Mouse (Mus musculus): ENCODE measurements around the gene Adgre5. TPM values are rescaled to one million over a fixed set of nuclear protein-coding genes. Genes with fewer than 3 reads are reported as not detected.

The Adgre5 gene
- polyA plus RNA-seq, 1 experiment from 2014 or later: 11.5 TPM

DNA sequence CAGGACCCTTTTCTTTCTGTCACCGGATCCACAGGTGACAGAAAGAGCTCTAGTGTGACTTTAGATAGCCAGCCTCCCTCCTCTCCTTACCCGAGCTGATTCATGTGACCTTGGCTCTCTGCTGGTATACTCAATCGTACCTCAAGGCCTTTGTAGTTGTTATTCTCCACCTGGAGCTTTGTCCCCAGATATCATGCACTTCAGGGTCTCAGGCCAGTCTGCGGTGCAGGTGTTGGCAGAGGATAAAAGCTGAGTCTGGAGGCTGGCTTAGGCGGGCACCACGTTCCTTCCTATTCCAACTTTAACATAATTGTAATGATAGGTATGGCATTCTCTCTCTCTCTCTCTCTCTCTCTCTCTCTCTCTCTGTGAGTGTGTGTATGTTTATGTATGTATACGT is 28.6 kb upstream of the Adgre5 start:
- Histone ChIP-seq H3K4me1 (peaks cover 22% of the 10 kb centered on the region), H3K27me3 (replicated peaks; ENCODE audit: low read depth, poor library complexity, severe bottlenecking) (peaks cover 20% of the 10 kb centered on the region), H3K36me3 (replicated peaks) (no peaks in the 10 kb centered on the region), H3K27ac (replicated peaks) (no peak overlapping the region), H3K4me3 (no peak overlapping the region), H3K9me3 (peaks cover 4% of the 10 kb centered on the region; the same call in 1 of the 2 replicates)
- no peak for DNase-seq (ENCODE audit: low spot score)
- WGBS: 73% methylated on average over 7 of the region's 7 CpGs

DNA sequence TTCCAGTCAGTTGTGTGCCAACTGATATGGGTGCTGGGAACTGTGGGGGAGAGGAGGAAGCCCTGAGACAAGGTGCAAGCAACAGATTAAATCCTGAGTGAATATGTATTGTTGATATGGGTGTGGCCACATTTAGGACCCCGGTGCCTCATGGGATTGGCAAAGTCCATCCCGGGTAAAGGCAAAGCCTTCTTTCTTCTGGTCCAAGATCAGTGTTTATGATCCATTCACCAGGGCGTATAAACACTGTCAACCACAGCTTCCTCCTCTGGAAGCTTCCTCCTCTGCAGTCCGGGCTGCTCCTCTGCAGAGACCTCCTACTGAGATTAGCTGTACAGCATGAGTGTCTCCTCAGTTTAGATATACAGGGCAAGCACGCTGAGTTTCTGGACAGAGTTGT is 27.4 kb upstream of the Adgre5 start:
- Histone ChIP-seq H3K9me3 (peaks cover 4% of the 10 kb centered on the region; the same call in 1 of the 2 replicates), H3K4me3 (no peak overlapping the region), H3K27ac (replicated peaks) (no peak overlapping the region), H3K27me3 (replicated peaks; ENCODE audit: low read depth, poor library complexity, severe bottlenecking) (peaks cover 10% of the 10 kb centered on the region; the same call in 1 of the 2 replicates), H3K4me1 (peaks cover 19% of the 10 kb centered on the region), H3K36me3 (replicated peaks) (no peaks in the 10 kb centered on the region)
- DNase-seq (ENCODE audit: low spot score): no peak
- 65% methylated on average over 5 of the region's 5 CpGs for WGBS

DNA sequence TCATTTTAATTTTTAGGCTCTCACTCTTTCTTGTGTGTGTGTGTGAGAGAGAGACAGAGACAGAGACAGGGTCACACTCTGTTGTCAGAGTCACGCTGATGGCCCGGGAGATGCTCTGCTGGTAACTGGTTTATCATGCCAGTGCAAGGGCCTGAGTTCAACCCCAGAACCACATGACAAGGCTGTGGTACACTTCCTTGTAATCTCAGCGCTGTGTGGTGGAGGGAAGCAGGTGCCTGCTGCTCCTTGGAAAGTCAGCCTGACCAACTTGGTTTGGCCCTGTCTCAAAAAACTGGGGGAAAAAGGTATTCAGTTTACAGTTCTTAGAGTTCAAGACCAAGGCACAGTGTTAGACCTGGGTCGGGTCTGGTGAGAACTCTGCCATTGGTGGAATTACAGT is 26.3 kb upstream of the Adgre5 start:
- Histone ChIP-seq H3K4me1 (peaks cover 9% of the 10 kb centered on the region), H3K27me3 (replicated peaks; ENCODE audit: low read depth, poor library complexity, severe bottlenecking) (peaks cover 8% of the 10 kb centered on the region; the same call in 1 of the 2 replicates), H3K9me3 (peaks cover 4% of the 10 kb centered on the region; the same call in 1 of the 2 replicates), H3K4me3 (no peak overlapping the region), H3K36me3 (replicated peaks) (no peaks in the 10 kb centered on the region), H3K27ac (replicated peaks) (no peak overlapping the region)
- WGBS: 93% methylated on average over 4 of the region's 4 CpGs
- DNase-seq (ENCODE audit: low spot score): no peak

DNA sequence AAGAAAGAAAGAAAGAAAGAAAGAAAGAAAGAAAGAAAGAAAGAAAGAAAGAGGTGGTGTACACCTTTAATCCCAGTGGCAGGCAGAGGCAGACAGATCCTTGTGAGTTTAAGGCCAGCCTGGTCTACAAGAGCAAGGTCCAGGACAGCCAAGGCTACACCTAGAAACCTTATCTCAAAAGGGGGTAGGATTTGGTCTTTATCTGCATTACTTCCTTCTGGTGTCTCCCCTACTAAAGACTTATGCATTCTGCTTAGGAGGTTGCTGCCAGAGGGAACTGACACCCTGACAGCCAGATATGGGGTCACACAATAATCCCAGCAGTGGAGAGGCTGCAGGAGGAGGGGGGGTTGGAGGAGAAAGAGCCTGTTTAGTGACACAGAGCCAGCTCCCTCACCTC is 24.5 kb upstream of the Adgre5 start:
- no peak overlapping the region for H3K4me3 ChIP-seq
- peaks cover 8% of the 10 kb centered on the region; the same call in 1 of the 2 replicates for H3K27me3 ChIP-seq (replicated peaks; ENCODE audit: low read depth, poor library complexity, severe bottlenecking)
- no peak overlapping the region for H3K27ac ChIP-seq (replicated peaks)
- DNase-seq (ENCODE audit: low spot score): no peak
- peaks cover 4% of the 10 kb centered on the region; the same call in 1 of the 2 replicates for H3K9me3 ChIP-seq
- H3K36me3 ChIP-seq (replicated peaks): no peaks in the 10 kb centered on the region
- no peaks in the 10 kb centered on the region for H3K4me1 ChIP-seq

DNA sequence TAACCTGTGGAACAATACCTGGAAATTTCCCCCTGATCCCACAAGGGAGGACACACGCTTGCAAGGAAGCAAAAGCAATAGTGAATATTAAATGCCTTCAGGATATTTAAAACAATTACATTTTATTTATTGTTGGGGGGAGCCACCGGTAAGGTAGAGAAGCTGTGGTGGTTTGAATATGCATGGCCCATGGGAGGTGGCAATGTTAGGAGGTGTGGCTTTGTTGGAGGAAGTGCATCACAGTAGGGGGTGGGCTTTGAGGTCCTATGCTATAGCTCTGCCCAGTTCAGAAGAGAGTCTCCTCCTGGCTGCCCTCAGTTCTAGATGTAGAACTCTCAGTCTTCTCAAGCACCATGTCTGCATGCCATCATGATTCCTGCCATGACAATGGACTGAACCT is 23.6 kb upstream of the Adgre5 start:
- no peak overlapping the region for H3K4me3 ChIP-seq
- 87% methylated on average over 2 of the region's 2 CpGs for WGBS
- H3K4me1 ChIP-seq: no peaks in the 10 kb centered on the region; the same call in 1 of the 2 replicates
- DNase-seq (ENCODE audit: low spot score): no peak
- peaks cover 4% of the 10 kb centered on the region; the same call in 1 of the 2 replicates for H3K9me3 ChIP-seq
- peaks cover 8% of the 10 kb centered on the region; the same call in 1 of the 2 replicates for H3K27me3 ChIP-seq (replicated peaks; ENCODE audit: low read depth, poor library complexity, severe bottlenecking)
- no peaks in the 10 kb centered on the region for H3K36me3 ChIP-seq (replicated peaks)
- H3K27ac ChIP-seq (replicated peaks): no peak overlapping the region

DNA sequence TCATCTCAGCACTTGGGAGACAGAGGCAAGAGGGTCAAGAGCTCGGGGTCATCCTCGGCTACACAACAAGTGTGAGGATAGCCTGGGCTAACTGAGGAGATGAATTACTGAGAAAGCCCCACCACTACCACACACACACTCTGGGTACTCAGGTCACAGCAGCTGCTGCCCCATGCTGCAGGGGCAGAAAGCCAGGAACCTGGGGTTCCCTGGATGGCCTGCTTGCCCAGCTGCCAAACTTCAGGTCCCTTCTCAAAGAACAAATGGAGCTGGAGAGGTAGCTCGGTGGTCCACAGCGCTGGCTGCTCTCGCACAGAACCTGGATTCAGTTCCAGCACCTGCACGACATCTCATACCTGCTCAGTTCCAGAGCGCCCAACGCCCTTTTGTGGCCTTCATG is 23.0 kb upstream of the Adgre5 start:
- 93% methylated on average over 8 of the region's 8 CpGs for WGBS
- Histone ChIP-seq H3K36me3 (replicated peaks) (no peaks in the 10 kb centered on the region), H3K4me1 (no peaks in the 10 kb centered on the region; the same call in 1 of the 2 replicates), H3K27me3 (replicated peaks; ENCODE audit: low read depth, poor library complexity, severe bottlenecking) (peaks cover 8% of the 10 kb centered on the region; the same call in 1 of the 2 replicates), H3K9me3 (peaks cover 4% of the 10 kb centered on the region; the same call in 1 of the 2 replicates), H3K4me3 (no peak overlapping the region), H3K27ac (replicated peaks) (no peak overlapping the region)
- no peak for DNase-seq (ENCODE audit: low spot score)

DNA sequence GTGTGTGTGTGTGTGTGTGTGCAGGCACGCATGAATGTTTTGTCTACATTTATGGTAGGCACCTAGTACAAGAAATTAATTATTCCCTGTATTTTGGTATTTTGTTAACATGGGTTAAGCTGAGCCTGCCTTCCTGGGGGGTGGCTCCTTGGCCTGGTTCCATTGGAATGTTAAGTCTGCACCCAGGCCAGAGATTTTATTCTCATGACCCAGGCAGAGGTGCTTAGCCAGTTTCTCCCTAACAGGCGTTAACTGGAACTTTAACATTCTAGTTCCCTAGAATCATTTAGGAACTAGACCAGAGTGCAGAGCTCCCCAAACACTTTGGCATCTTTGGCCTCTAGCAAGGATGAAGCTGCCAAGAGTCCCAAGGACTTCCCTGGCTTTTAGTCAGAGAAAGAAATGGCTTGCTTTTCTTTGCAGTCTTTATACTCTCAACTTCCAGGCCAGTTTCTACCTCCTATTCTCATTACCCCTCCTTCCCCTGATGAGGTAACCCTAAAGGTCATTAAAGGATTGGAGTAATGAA is 18.2 kb upstream of the Adgre5 start:
- H3K9me3 ChIP-seq: no peaks in the 10 kb centered on the region
- 82% methylated on average over 2 of the region's 2 CpGs for WGBS
- H3K36me3 ChIP-seq (replicated peaks): no peaks in the 10 kb centered on the region
- H3K27ac ChIP-seq (replicated peaks): no peak overlapping the region
- no peaks in the 10 kb centered on the region; the same call in 1 of the 2 replicates for H3K4me1 ChIP-seq
- no peak overlapping the region for H3K4me3 ChIP-seq
- peaks cover 8% of the 10 kb centered on the region; the same call in 1 of the 2 replicates for H3K27me3 ChIP-seq (replicated peaks; ENCODE audit: low read depth, poor library complexity, severe bottlenecking)
- no peak for DNase-seq (ENCODE audit: low spot score)

DNA sequence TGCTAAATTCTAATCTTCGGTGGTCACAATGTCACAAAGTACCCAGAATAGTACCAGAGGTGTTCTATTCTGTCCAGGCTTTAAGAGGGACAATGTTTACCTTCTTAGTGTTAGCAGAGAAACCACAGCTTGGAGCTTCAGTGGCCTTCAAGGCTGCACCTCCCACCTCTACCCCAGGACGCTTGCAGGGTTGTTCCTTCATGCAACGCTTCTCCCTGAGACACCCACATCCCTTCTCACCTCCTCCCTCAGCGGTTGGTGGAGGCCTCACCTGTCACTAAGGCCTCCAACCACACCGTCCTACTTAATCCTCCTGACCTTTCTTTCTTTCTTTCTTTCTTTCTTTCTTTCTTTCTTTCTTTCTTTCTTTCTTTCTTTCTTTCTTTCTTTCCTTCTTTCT is 17.2 kb upstream of the Adgre5 start:
- H3K36me3 ChIP-seq (replicated peaks): no peaks in the 10 kb centered on the region
- DNase-seq (ENCODE audit: low spot score): no peak
- WGBS: 66% methylated on average over 5 of the region's 5 CpGs

DNA sequence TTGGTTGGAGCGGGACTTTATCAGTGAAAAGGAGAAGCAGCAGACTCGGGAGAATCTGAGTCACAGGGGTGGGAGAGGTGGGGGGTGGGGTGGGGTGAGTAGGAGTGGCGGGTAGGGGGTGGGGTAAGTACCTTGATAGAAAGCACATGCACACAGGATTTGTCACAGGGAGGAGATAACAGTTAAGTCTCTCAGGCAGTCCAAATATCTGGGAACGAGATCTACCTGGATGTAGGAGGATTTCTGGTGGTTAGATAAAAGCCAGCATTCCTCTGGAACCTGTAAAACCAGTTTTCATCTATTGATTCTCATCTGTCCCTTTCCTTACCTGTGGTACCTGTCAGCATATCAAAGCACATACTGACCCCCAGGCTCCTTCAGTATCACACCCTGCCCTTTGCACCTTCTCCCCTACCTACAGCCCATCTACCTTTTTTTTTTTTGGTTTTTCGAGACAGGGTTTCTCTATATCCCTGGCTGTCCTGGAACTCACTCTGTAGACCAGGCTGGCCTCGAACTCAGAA is 16.0 kb upstream of the Adgre5 start:
- Histone ChIP-seq H3K27ac (replicated peaks) (no peak overlapping the region), H3K4me3 (no peak overlapping the region), H3K36me3 (replicated peaks) (no peaks in the 10 kb centered on the region), H3K27me3 (replicated peaks; ENCODE audit: low read depth, poor library complexity, severe bottlenecking) (peaks cover 3% of the 10 kb centered on the region; the same call in 1 of the 2 replicates), H3K4me1 (no peaks in the 10 kb centered on the region; the same call in 1 of the 2 replicates), H3K9me3 (no peaks in the 10 kb centered on the region)
- 77% methylated on average over 6 of the region's 6 CpGs for WGBS
- no peak for DNase-seq (ENCODE audit: low spot score)

More for the DNA sequence above, 17.2 kb upstream of the Adgre5 start:
- Histone ChIP-seq H3K4me3 (no peak overlapping the region), H3K27me3 (replicated peaks; ENCODE audit: low read depth, poor library complexity, severe bottlenecking) (peaks cover 8% of the 10 kb centered on the region; the same call in 1 of the 2 replicates), H3K9me3 (no peaks in the 10 kb centered on the region), H3K4me1 (no peaks in the 10 kb centered on the region; the same call in 1 of the 2 replicates), H3K27ac (replicated peaks) (no peak overlapping the region)

DNA sequence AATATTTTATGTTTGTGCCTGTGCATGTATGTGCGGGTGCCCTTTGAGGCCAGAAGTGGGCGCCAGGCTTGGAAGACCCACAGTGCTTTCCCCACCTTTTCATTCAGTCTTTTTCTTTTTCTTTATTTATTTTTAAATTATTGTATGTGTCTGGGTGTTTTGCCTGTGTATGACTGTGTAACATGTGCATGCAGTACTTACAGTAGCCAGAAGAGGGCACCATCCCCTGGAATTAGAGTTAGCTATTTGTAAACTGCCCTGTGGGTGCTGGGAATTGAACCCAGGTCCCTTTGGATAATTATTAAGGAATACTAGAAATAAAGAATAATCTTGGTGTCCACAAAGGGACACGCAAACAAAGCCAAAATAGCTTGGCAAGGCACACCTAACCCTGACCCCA is 15.1 kb upstream of the Adgre5 start:
- no peak for DNase-seq (ENCODE audit: low spot score)
- Histone ChIP-seq H3K36me3 (replicated peaks) (no peaks in the 10 kb centered on the region), H3K9me3 (no peaks in the 10 kb centered on the region), H3K4me3 (no peak overlapping the region), H3K4me1 (peaks cover 3% of the 10 kb centered on the region), H3K27ac (replicated peaks) (no peak overlapping the region), H3K27me3 (replicated peaks; ENCODE audit: low read depth, poor library complexity, severe bottlenecking) (no peaks in the 10 kb centered on the region; the same call in 1 of the 2 replicates)
- 93% methylated on average over 3 of the region's 3 CpGs for WGBS

DNA sequence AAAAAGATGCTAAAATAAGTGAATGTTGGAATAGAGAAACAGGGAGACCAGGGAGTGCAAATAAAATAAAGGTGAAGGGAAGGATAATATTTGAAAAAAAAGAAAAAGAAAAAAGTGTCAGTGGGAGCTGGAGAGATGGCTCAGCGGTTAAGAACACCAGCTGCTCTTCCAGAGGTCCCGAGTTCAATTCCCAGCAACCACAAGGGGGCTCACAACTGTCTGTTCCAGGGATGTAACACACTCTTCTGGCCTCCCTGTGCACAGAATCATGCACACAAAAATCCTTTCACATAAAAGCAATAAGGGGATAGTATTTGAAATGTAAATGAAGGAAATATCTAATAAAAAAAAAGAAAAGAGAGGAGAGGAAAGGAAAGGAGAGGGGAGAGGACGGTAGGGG is 13.0 kb upstream of the Adgre5 start:
- Histone ChIP-seq H3K4me1 (peaks cover 6% of the 10 kb centered on the region), H3K36me3 (replicated peaks) (no peaks in the 10 kb centered on the region), H3K27ac (replicated peaks) (no peak overlapping the region), H3K9me3 (no peaks in the 10 kb centered on the region), H3K4me3 (no peak overlapping the region), H3K27me3 (replicated peaks; ENCODE audit: low read depth, poor library complexity, severe bottlenecking) (peaks cover 4% of the 10 kb centered on the region)
- 59% methylated on average over 2 of the region's 3 CpGs for WGBS
- DNase-seq (ENCODE audit: low spot score): no peak

DNA sequence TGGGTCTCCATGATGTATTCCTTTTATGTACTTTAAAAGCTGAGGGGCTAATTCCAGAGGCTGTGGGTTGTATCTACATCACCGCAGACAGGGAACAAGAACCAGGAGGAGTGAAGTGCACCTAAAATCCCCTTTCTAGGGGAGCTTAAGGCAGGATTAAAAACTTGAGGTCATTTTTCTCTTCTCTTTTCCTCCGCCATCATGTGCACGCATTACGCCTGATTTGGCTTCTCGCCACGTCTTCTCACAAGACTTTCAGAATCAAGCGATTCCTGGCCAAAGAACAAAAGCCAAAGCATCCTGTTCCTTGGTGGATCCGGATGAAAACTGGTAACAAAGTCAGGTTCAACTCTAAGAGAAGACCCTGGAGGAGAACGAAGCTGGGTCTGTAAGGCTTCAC is 8.1 kb upstream of the Adgre5 start:
- 92% methylated on average over 9 of the region's 9 CpGs for WGBS
- peaks cover 51% of the 10 kb centered on the region for H3K27me3 ChIP-seq (replicated peaks; ENCODE audit: low read depth, poor library complexity, severe bottlenecking)

DNA sequence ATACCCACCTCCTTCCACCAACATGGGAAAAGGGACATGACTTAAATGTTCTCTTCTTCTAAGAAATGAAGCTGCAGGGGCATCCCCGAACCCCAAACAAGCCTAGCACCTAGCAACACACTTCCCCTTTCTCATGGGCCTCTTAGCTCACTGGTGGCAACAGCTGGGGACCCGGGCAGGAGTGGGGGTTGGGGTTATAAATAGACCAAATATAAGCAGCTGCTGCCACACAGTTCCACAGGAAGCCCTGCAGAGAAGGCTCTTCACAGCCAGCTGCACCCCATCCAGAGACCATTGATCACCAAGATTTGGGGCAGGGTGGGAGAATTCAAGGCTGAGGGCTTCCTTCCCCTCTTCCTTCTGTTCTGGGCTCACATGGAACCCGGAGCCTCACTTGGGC is 7.6 kb upstream of the Adgre5 start:
- peaks cover 24% of the 10 kb centered on the region for H3K4me1 ChIP-seq
- H3K27ac ChIP-seq (replicated peaks): no peak overlapping the region
- H3K36me3 ChIP-seq (replicated peaks): no peaks in the 10 kb centered on the region
- no peak for DNase-seq (ENCODE audit: low spot score)
- no peaks in the 10 kb centered on the region for H3K9me3 ChIP-seq
- no peak overlapping the region for H3K4me3 ChIP-seq
- WGBS: 61% methylated on average over 3 of the region's 3 CpGs
- peaks cover 52% of the 10 kb centered on the region for H3K27me3 ChIP-seq (replicated peaks; ENCODE audit: low read depth, poor library complexity, severe bottlenecking)

More for the DNA sequence above, 8.1 kb upstream of the Adgre5 start:
- peaks cover 24% of the 10 kb centered on the region for H3K4me1 ChIP-seq
- no peak overlapping the region for H3K4me3 ChIP-seq
- H3K9me3 ChIP-seq: no peaks in the 10 kb centered on the region
- DNase-seq (ENCODE audit: low spot score): no peak
- no peak overlapping the region for H3K27ac ChIP-seq (replicated peaks)
- H3K36me3 ChIP-seq (replicated peaks): no peaks in the 10 kb centered on the region
